Mouse (Mus musculus) liver, embryonic 14.5 days (tissue): ENCODE measurements around the gene Zc3h4.

Experiments used
- CTCF ChIP-seq: IDR thresholded peaks from 2 replicates; pipeline ENCODE4 v1.5.1; 2016; ENCODE audit warnings: antibody characterized with exemption, low read depth, control low read depth
- EP300 ChIP-seq: IDR thresholded peaks from 2 replicates; pipeline ENCODE4 v1.6.1; 2016; ENCODE audit warnings: antibody characterized with exemption, low read depth

DNA sequence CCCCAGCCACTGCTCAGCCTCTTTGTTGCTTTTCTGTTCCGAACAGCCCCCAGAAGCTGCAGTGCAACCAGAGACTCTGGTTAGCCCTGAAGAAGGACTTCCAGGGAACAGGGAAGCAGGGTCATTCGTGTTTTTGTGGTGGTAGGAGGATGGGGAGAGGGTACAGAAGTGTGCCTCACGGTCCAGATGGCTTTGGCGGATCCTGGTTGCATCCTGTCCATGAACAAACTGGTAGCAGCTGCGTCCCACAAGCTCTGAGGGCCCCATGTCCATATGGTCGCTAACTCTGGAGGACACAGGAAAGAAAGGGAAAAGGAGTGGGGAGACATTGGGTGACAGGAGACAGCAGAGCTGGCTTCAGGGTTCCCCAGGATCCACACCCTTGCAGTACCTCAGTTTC, 60.4 kb downstream of the Zc3h4 start:
- TF ChIP-seq CTCF (no peak), EP300 (no peak)
